Mouse (Mus musculus): ENCODE data around the gene Lyar.
A peak's percentile ranks its signal among the peaks of the same experiment; 100 is the strongest.

Gene Lyar

GRCm38 (mm10) chr5:38220328-38220912, at the start of gene Lyar, which contains the start of gene Zbtb49:
Gene Lyar (plus strand): TSS chr5:38220470.
Gene Zbtb49 (minus strand): TSS chr5:38220457.
- peak; percentile 94 to 97 for DNase-seq

- no peak for DNase-seq
Observed at GRCm38 (mm10) chr5:38173766-38174165, 46.5 kb upstream of the Lyar start.

GRCm38 (mm10) chr5:38174256-38174912, 45.9 kb upstream of the Lyar start:
- no peak for DNase-seq

GRCm38 (mm10) chr5:38184688-38185285, 35.5 kb upstream of the Lyar start:
- DNase-seq, result no peak

GRCm38 (mm10) chr5:38187006-38187405, 33.3 kb upstream of the Lyar start:
- no peak for DNase-seq

- no peak for DNase-seq
Observed at GRCm38 (mm10) chr5:38190907-38191306, 29.4 kb upstream of the Lyar start.

- DNase-seq, result no peak
Observed at GRCm38 (mm10) chr5:38194946-38195345, 25.3 kb upstream of the Lyar start.

- DNase-seq, result no peak
Observed at GRCm38 (mm10) chr5:38195941-38196340, 24.3 kb upstream of the Lyar start.

- DNase-seq, result no peak
Observed at GRCm38 (mm10) chr5:38196821-38197481, 23.3 kb upstream of the Lyar start.

GRCm38 (mm10) chr5:38197482-38197823, 22.8 kb upstream of the Lyar start:
- DNase-seq, result peak; percentile 72 to 85

GRCm38 (mm10) chr5:38199686-38200085, 20.6 kb upstream of the Lyar start:
- no peak for DNase-seq

GRCm38 (mm10) chr5:38205303-38205726, 15.0 kb upstream of the Lyar start:
- DNase-seq, result no peak

GRCm38 (mm10) chr5:38208985-38209384, 11.3 kb upstream of the Lyar start:
- no peak for DNase-seq

- DNase-seq, result no peak
Observed at GRCm38 (mm10) chr5:38211691-38212090, 8.6 kb upstream of the Lyar start.

- no peak for DNase-seq
Observed at GRCm38 (mm10) chr5:38213009-38213408, 7.3 kb upstream of the Lyar start.

- DNase-seq, result no peak
Observed at GRCm38 (mm10) chr5:38219771-38220307, 431 bp upstream of the Lyar start.

GRCm38 (mm10) chr5:38235422-38235821, 15.2 kb downstream of the Lyar start:
- peak in 1 of 2 experiments; percentile 57 for DNase-seq

- DNase-seq, result no peak
Observed at GRCm38 (mm10) chr5:38236627-38237026, 16.4 kb downstream of the Lyar start.

- DNase-seq, result no peak
Observed at GRCm38 (mm10) chr5:38240727-38241472, 20.6 kb downstream of the Lyar start.

GRCm38 (mm10) chr5:38241473-38241834, 21.2 kb downstream of the Lyar start:
- DNase-seq, result no peak

GRCm38 (mm10) chr5:38241966-38242365, 21.7 kb downstream of the Lyar start:
- no peak for DNase-seq

GRCm38 (mm10) chr5:38255195-38255594, 34.9 kb downstream of the Lyar start:
- DNase-seq, result no peak

- DNase-seq, result no peak
Observed at GRCm38 (mm10) chr5:38255644-38256043, 35.4 kb downstream of the Lyar start.

All from lung, postnatal 4 days (tissue).